Mouse (Mus musculus) layer of hippocampus, adult 2 months (tissue): ENCODE results near the gene Klb. TPM values are rescaled to one million over a fixed set of nuclear protein-coding genes. Genes with fewer than 3 reads are reported as not detected.
A peak's percentile ranks its signal among the peaks of the same experiment; 100 is the strongest.

ENCODE experiments used
- DNase-seq, 2 experiments: peaks; one replicate each; pipeline ENCODE4 v3.0.0; 2022; ENCODE audit warnings: low spot score in 2 of 2
- H3K27ac ChIP-seq: fragments of 200-600 bp; 2 replicates; pipeline ENCODE4 v1.8.1; 2022
- H3K4me3 ChIP-seq: fragments of 200-600 bp; 2 replicates; pipeline ENCODE4 v1.8.1; 2022; ENCODE audit warnings: mild to moderate bottlenecking
- CTCF ChIP-seq: fragments of 200-600 bp; conservative IDR thresholded peaks from 2 replicates; pipeline ENCODE4 v1.8.1; 2022; ENCODE audit warnings: antibody characterized with exemption, mild to moderate bottlenecking, moderate library complexity
- total RNA-seq, 2 experiments: library from RNA; stranded (reverse); gene quantifications; 2 replicates each; pipeline ENCODE4 v1.2.3; 2021

Klb gene
- total RNA-seq, 2 experiments from 2014 or later: 0.46 to 0.66 TPM

DNA sequence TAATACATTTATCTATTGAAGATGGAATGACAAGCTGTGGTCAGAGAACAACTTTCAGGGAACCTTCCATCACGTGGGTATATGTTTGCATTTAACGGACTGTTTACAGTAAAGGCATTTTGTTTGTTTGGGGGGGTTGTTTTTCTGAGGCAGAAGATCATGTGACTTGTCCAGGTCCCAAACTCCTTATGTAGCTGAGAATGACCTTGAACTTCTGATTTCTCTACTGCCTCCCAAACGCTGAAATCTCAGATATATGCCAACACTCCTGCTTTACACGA, 12.1 kb upstream of the Klb start:
- no peak for TF ChIP-seq CTCF
- H3K27ac ChIP-seq: peak overlapping the region; percentile 81

DNA sequence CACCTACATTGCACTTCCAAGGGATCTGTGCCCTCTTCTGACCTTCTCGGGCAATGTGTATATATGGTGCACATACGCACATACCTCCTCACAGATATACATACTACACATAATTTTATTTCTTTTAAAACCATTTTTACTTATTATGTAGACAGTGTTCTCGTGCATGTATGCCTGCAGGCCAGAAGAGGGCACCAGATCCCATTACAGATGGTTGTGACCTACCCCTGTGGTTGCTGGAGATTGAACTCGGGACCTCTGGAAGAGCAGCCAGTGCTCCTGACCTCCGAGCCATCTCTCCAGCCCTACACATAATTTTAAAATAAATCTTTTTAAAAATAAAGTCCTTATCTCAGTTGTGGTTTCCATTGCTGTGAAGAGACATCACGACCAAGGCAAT, 9.7 kb upstream of the Klb start:
- Histone ChIP-seq H3K4me3 (no peak overlapping the region), H3K27ac (no peak overlapping the region)
- DNase-seq: no peak
- peak; percentile 68 for TF ChIP-seq CTCF

More for the DNA sequence above, 12.1 kb upstream of the Klb start:
- peak overlapping the region; percentile 87 for H3K4me3 ChIP-seq
- no peak for DNase-seq

- TF ChIP-seq CTCF: no peak
- H3K4me3 ChIP-seq: no peak overlapping the region
- DNase-seq: no peak
These were observed 7.9 kb upstream of the Klb start for GRCm38 (mm10) chr5:65340167-65340566.

DNA sequence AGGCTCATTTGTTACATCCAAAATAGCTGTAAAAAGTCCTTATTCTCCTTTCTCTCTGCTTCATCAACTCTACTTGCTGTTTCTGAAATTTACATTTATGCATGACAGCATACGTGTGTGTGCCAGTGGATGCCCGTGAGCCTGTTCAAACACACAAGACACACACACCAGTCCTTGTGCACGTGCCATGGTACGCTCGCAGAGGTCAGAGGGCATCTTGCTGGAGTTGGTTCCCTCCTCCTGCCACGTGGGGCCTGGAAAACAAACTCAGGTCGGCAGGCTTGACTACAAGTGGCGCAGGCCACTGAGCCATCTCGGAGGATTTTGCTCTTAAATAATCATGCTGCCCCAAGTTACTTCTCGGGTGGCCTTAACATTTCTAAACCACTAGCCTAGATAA, 2.4 kb downstream of the Klb start:
- no peak for TF ChIP-seq CTCF
- Histone ChIP-seq H3K4me3 (no peak overlapping the region), H3K27ac (no peak overlapping the region)
- DNase-seq: no peak

More at GRCm38 (mm10) chr5:65340167-65340566, 7.9 kb upstream of the Klb start:
- H3K27ac ChIP-seq: no peak overlapping the region

GRCm38 (mm10) chr5:65354097-65354496, 6.0 kb downstream of the Klb start:
- DNase-seq: no peak
- TF ChIP-seq CTCF: no peak
- Histone ChIP-seq H3K4me3 (no peak overlapping the region), H3K27ac (no peak overlapping the region)

DNA sequence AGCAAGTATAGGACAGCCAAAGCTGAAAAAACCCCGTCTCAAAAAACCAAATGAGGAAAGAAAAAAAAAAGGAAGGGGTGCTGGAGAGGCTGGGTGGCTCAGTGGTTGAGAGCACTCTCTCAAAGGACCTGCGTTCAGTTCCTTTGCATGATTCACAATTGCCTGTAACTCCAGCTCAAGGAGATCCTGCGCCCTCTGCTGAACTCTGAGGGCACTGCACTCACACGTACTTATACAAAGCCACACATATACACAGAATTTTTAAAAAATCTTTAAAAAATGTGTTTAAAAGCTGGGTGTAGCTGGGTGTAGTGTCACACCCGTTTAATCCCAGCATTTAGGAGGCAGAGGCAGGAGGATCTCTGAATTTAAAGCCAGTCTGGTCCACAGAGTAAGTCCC, 6.9 kb downstream of the Klb start:
- no peak for DNase-seq
- Histone ChIP-seq H3K27ac (no peak overlapping the region), H3K4me3 (no peak overlapping the region)
- peak; percentile 36 for TF ChIP-seq CTCF

GRCm38 (mm10) chr5:65356851-65357250, 8.7 kb downstream of the Klb start:
- no peak overlapping the region for H3K4me3 ChIP-seq
- H3K27ac ChIP-seq: no peak overlapping the region
- TF ChIP-seq CTCF: no peak
- no peak for DNase-seq

- H3K27ac ChIP-seq: no peak overlapping the region
- no peak overlapping the region for H3K4me3 ChIP-seq
- no peak for DNase-seq
- TF ChIP-seq CTCF: no peak
These were observed 9.7 kb downstream of the Klb start for GRCm38 (mm10) chr5:65357771-65358170.

- no peak overlapping the region for H3K4me3 ChIP-seq
- H3K27ac ChIP-seq: no peak overlapping the region
- no peak for DNase-seq
- no peak for TF ChIP-seq CTCF
These were observed 19.7 kb downstream of the Klb start for GRCm38 (mm10) chr5:65367837-65368236.

- Histone ChIP-seq H3K4me3 (no peak overlapping the region), H3K27ac (no peak overlapping the region)
- no peak for TF ChIP-seq CTCF
- DNase-seq: no peak
These were observed 23.4 kb downstream of the Klb start for GRCm38 (mm10) chr5:65371551-65371950.

DNA sequence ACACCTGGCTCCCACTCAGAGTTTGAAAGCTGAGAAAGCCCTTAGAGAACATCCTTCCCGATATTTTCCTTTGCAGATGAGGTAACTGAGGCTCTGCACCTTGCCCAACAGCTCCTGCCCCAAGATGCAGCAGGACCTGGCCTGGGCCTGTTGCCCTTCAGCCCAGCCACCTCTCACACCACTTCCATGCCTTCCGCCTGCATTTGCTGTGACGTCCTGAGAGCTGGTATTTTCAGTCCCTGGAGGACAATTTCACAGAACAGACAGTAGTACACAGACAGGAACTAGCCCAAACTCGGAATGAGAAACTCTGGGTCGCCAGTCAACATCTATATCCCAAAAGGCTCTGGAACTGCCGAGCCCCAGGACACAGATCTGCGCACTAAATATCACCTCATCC, 26.6 kb downstream of the Klb start:
- DNase-seq: no peak
- Histone ChIP-seq H3K27ac (no peak overlapping the region), H3K4me3 (no peak overlapping the region)
- TF ChIP-seq CTCF: no peak

- no peak for DNase-seq
- no peak overlapping the region for H3K4me3 ChIP-seq
- TF ChIP-seq CTCF: no peak
- H3K27ac ChIP-seq: peak overlapping the region; percentile 55
These were observed 37.6 kb downstream of the Klb start for GRCm38 (mm10) chr5:65385704-65386103.

DNA sequence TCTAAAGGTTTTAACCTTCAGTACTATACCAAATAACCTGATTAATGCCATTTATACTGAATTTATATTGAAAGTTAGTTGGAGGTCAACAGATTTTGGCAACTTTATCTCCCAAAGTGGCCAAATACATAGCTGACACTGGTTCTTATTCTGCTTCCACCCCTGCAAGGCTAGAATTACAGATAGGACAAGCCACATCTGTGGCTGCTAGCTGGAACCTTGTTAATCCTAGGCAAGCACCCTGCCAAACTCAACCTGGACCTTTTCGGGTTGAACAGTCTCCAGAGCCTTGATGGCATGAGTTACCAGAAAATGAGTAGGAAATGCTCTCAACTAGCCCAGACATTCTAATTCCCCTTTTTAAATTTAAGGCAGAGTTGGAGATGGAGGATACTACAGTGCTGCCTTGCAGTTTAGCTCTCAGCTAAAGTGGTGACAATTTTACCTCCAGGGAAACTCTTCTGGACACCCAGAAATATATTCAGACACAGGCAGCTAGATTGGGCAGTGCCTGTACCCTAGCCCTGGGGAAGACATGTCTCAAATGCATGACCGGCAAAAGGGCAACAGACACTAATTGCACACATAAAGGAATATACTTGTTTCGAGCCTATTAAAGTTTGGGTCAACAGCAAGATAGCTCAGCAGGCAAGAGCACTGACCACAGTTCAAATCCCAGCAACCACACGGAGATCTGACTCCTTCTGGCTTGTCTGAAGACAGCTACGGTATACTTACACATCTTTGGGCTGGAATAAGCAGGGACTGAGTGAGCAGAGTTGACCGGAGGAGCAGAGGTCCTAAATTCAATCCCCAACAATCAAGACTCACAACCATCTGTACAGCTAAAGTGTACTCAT, 39.1 kb downstream of the Klb start:
- DNase-seq: no peak
- no peak overlapping the region for H3K4me3 ChIP-seq
- no peak for TF ChIP-seq CTCF
- no peak overlapping the region for H3K27ac ChIP-seq
